Mouse (Mus musculus) ES-E14 (cell line): ENCODE measurements around the gene Lrp2bp.

Experiments
- CHD2 ChIP-seq: IDR thresholded peaks from 2 replicates; pipeline ENCODE4 v1.6.1; 2014; ENCODE audit warnings: mild to moderate bottlenecking, low read depth, low read length, inconsistent platforms
- HCFC1 ChIP-seq: IDR thresholded peaks from 2 replicates; pipeline ENCODE4 v1.6.1; 2012; ENCODE audit warnings: low read length, inconsistent platforms, borderline replicate concordance; ENCODE audit not compliant: insufficient read depth
- ZC3H11A ChIP-seq: IDR thresholded peaks from 2 replicates; pipeline ENCODE4 v1.6.1; 2012; ENCODE audit warnings: low read depth, mild to moderate bottlenecking, inconsistent platforms, low read length, borderline replicate concordance
- ZNF384 ChIP-seq: IDR thresholded peaks from 2 replicates; pipeline ENCODE4 v1.6.1; 2012; ENCODE audit warnings: low read depth, low read length, inconsistent platforms

- no peak for TF ChIP-seq ZNF384
- TF ChIP-seq HCFC1: peak; percentile 90
- no peak for TF ChIP-seq ZC3H11A
- TF ChIP-seq CHD2: no peak
These were observed 23.8 kb upstream of the Lrp2bp start, which contains the start of the genes 1700029J07Rik and Ufsp2 for GRCm38 (mm10) chr8:45975126-45975836.
